Mouse (Mus musculus) adipose tissue, adult 10 weeks (tissue): ENCODE data around the gene Gm8797. TPM values are rescaled to one million over a fixed set of nuclear protein-coding genes. Genes with fewer than 3 reads are reported as not detected.

Experiments used
- polyA plus RNA-seq: library from polyadenylated mRNA; stranded (reverse); fragments of 350-450 nt; fragmentation: Illumina TruSeq; extraction: RNeasy Lipid Tissue Mini Kit (QIAGEN cat#74804); gene quantifications from one replicate; pipeline ENCODE4 v1.2.3, GENCODE M21; 2014; ENCODE audit warnings: low read depth, low replicate concordance

Gene Gm8797
- not detected for polyA plus RNA-seq

DNA sequence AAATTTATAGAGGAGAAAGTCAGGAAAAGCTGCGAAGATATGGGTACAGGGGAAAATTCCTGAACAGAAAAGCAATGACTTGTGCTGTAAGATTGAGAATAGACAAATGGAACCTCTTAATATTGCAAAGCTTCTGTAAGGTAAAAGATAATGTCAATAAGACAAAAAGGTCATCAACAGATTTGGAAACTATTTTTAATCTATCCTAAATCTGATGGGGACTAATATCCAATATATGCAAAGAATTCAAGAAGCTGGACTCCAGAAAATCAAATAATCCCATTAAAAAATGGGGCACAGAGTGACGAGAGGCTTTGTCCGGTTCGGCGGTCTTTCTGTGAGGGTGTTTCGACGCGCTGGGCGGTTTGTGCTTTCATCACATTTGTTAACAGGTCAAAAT is at the start of gene Gm8797:
TSS of gene Gm8797 (plus strand) at position 301 of the 400 bp plus-strand sequence.

